Mouse (Mus musculus) CH12.LX (cell line): ENCODE results near the gene Uvrag. TPM values are rescaled to one million over a fixed set of nuclear protein-coding genes. Genes with fewer than 3 reads are reported as not detected.

Experiments used
- DNase-seq: peaks from one replicate; pipeline ENCODE4 v3.0.0-alpha.2; 2013; ENCODE audit errors: extremely low read depth
- H3K27ac ChIP-seq: 2 replicates; pipeline ENCODE4 v1.5.1; 2012; ENCODE audit warnings: low read depth, mild to moderate bottlenecking, control low read depth, moderate library complexity; ENCODE audit not compliant: insufficient read depth
- H3K27me3 ChIP-seq: replicated peaks from 2 replicates; pipeline ENCODE3; 2012; ENCODE audit warnings: inconsistent platforms
- H3K36me3 ChIP-seq, 2 experiments: replicated peaks in 1 of 2; 2 replicates each; pipeline versions ENCODE3 to v1.6.1; 2012; ENCODE audit warnings: inconsistent platforms in 1 of 2, low read length in 1 of 2, mild to moderate bottlenecking in 1 of 2, mixed read lengths in 1 of 2, moderate library complexity in 1 of 2; ENCODE audit not compliant: control insufficient read depth in 1 of 2, insufficient read depth in 1 of 2
- H3K4me1 ChIP-seq, 2 experiments: 2 replicates each; pipeline ENCODE4 v1.6.1; 2012; ENCODE audit warnings: inconsistent platforms in 1 of 2, moderate library complexity in 1 of 2; ENCODE audit not compliant: insufficient read depth in 2 of 2, control insufficient read depth in 1 of 2
- H3K4me2 ChIP-seq: 2 replicates; pipeline ENCODE4 v1.6.1; 2012; ENCODE audit warnings: low read depth, mild to moderate bottlenecking, control low read depth; ENCODE audit not compliant: poor library complexity, insufficient read depth, severe bottlenecking
- H3K4me3 ChIP-seq, 3 experiments: fragments of 150-350 bp in 1 of 3; sonication (generic) in 1 of 3; replicated peaks in 1 of 3; 2 replicates each; pipeline versions ENCODE3 to v1.5.1; 2011 to 2012; ENCODE audit warnings: low read depth in 2 of 3, low read length in 2 of 3, mild to moderate bottlenecking in 2 of 3, moderate library complexity in 2 of 3, control low read depth in 1 of 3, improper control_type of control experiment in 1 of 3, inconsistent platforms in 1 of 3, mixed read lengths in 1 of 3; ENCODE audit not compliant: poor library complexity in 1 of 3
- H3K79me2 ChIP-seq: replicated peaks from 2 replicates; pipeline ENCODE4 v1.6.1; 2012; ENCODE audit warnings: mild to moderate bottlenecking, moderate library complexity; ENCODE audit not compliant: control insufficient read depth, poor library complexity, insufficient read depth, severe bottlenecking; ENCODE audit errors: extremely low read depth
- H3K9ac ChIP-seq: 2 replicates; pipeline ENCODE4 v1.6.1; 2012; ENCODE audit warnings: low read depth, mild to moderate bottlenecking, control low read depth, moderate library complexity; ENCODE audit not compliant: insufficient read depth
- H3K9me3 ChIP-seq: replicated peaks from 2 replicates; pipeline ENCODE3; 2012; ENCODE audit warnings: low read length, inconsistent platforms, mixed read lengths
- BHLHE40 ChIP-seq: IDR thresholded peaks from 2 replicates; pipeline ENCODE4 v1.6.1; 2011; ENCODE audit warnings: mild to moderate bottlenecking, low read depth, low read length, improper control_type of control experiment
- CHD1 ChIP-seq: IDR thresholded peaks from 2 replicates; pipeline ENCODE4 v1.6.1; 2012; ENCODE audit warnings: low read depth, low read length, improper control_type of control experiment, inconsistent platforms
- CTCF ChIP-seq, 2 experiments: IDR thresholded peaks in 1 of 2; conservative IDR thresholded peaks in 1 of 2; 2 replicates each; pipeline ENCODE4 v1.5.1; 2011 to 2012; ENCODE audit warnings: low read depth in 2 of 2, low read length in 2 of 2, improper control_type of control experiment in 1 of 2, inconsistent platforms in 1 of 2, mild to moderate bottlenecking in 1 of 2, moderate library complexity in 1 of 2
- E2F4 ChIP-seq: IDR thresholded peaks from 2 replicates; pipeline ENCODE4 v1.6.1; 2011; ENCODE audit warnings: low read depth, low read length, improper control_type of control experiment; ENCODE audit not compliant: insufficient replicate concordance
- EP300 ChIP-seq: IDR thresholded peaks from 2 replicates; pipeline ENCODE4 v1.6.1; 2011; ENCODE audit warnings: low read length, improper control_type of control experiment
- ETS1 ChIP-seq: conservative IDR thresholded peaks from 2 replicates; pipeline ENCODE4 v1.6.1; 2012; ENCODE audit warnings: low read depth, mild to moderate bottlenecking, inconsistent platforms, low read length, improper control_type of control experiment, moderate library complexity
- HCFC1 ChIP-seq: IDR thresholded peaks from 2 replicates; pipeline ENCODE4 v1.6.1; 2012; ENCODE audit warnings: low read depth, mild to moderate bottlenecking, inconsistent platforms, low read length, improper control_type of control experiment
- JUND ChIP-seq: conservative IDR thresholded peaks from 2 replicates; pipeline ENCODE4 v1.6.1; 2011; ENCODE audit warnings: low read depth, low read length, improper control_type of control experiment
- MAFK ChIP-seq: IDR thresholded peaks from 2 replicates; pipeline ENCODE4 v1.6.1; 2011; ENCODE audit warnings: low read length, improper control_type of control experiment; ENCODE audit not compliant: insufficient replicate concordance
- MAX ChIP-seq: IDR thresholded peaks from 2 replicates; pipeline ENCODE4 v1.6.1; 2011; ENCODE audit warnings: low read length, improper control_type of control experiment
- MAZ ChIP-seq: IDR thresholded peaks from 2 replicates; pipeline ENCODE4 v1.6.1; 2012; ENCODE audit warnings: low read depth, mild to moderate bottlenecking, inconsistent platforms, low read length, improper control_type of control experiment, moderate library complexity
- MYC ChIP-seq: IDR thresholded peaks from 2 replicates; pipeline ENCODE4 v1.6.1; 2011; ENCODE audit warnings: low read depth, mild to moderate bottlenecking, improper control_type of control experiment, low read length
- NELFE ChIP-seq: IDR thresholded peaks from 2 replicates; pipeline ENCODE4 v1.6.1; 2011; ENCODE audit warnings: low read depth, low read length, improper control_type of control experiment
- NRF1 ChIP-seq: IDR thresholded peaks from 2 replicates; pipeline ENCODE4 v1.6.1; 2014; ENCODE audit warnings: low read depth, mild to moderate bottlenecking, inconsistent platforms, low read length, improper control_type of control experiment, moderate library complexity
- PAX5 ChIP-seq: IDR thresholded peaks from 2 replicates; pipeline ENCODE4 v1.6.1; 2012; ENCODE audit warnings: low read length, inconsistent platforms, mixed read lengths
- RAD21 ChIP-seq: IDR thresholded peaks from 2 replicates; pipeline ENCODE4 v1.6.1; 2011; ENCODE audit warnings: low read depth, mild to moderate bottlenecking, low read length, improper control_type of control experiment, moderate library complexity
- TBP ChIP-seq: conservative IDR thresholded peaks from 2 replicates; pipeline ENCODE4 v1.6.1; 2011; ENCODE audit warnings: low read depth, low read length, improper control_type of control experiment
- UBTF ChIP-seq: IDR thresholded peaks from 2 replicates; pipeline ENCODE4 v1.6.1; 2012; ENCODE audit warnings: low read depth, mild to moderate bottlenecking, inconsistent platforms, low read length, improper control_type of control experiment, moderate library complexity
- USF1 ChIP-seq: IDR thresholded peaks from 2 replicates; pipeline ENCODE4 v1.6.1; 2014; ENCODE audit warnings: low read depth, mild to moderate bottlenecking, inconsistent platforms, low read length, improper control_type of control experiment
- ZMIZ1 ChIP-seq: IDR thresholded peaks from 2 replicates; pipeline ENCODE4 v1.6.1; 2012; ENCODE audit warnings: low read depth, mild to moderate bottlenecking, inconsistent platforms, low read length, improper control_type of control experiment
- dilution Hi-C: fragments of 300-500 bp; cut with MboI; formaldehyde crosslinking; loops from 2 replicates; pipeline ENCODE4 v1.14.3; 2020; ENCODE audit warnings: low sequenced_read_pairs; ENCODE audit not compliant: extremely low pct_unique_long_range_greater_than_20kb, extremely low pct_ligation_motif_present
- in situ Hi-C: fragments of 300-500 bp; cut with MboI; formaldehyde crosslinking; loops from 3 replicates; pipeline ENCODE4 v1.14.3; 2019; ENCODE audit warnings: low sequenced_read_pairs, low pct_ligation_motif_present, low pct_unique_long_range_greater_than_20kb, mixed read lengths
- polyA plus RNA-seq: library from polyadenylated mRNA; unstranded; fragments of >175 nt; gene quantifications from 2 replicates; pipeline ENCODE4 v1.2.1, GENCODE M21; 2012; ENCODE audit warnings: low read depth; ENCODE audit not compliant: insufficient read length
- total RNA-seq, 2 experiments: library from RNA; depleted of rRNA; stranded (reverse); fragments of 300-350 nt in 1 of 2; fragments of >200 nt in 1 of 2; gene quantifications; 2 replicates each; pipeline ENCODE4 v1.2.3; 2012 to 2014

The Uvrag gene
- total and polyA plus RNA-seq, 3 experiments, result 20.6 to 47.4 (median 37.5) TPM

- H3K27ac ChIP-seq, result no peak overlapping the region
- no peaks in the 10 kb centered on the region for H3K9me3 ChIP-seq
- TF ChIP-seq E2F4, result no peak
- peaks cover 7 to 28% of the 10 kb centered on the region in 2 experiments for H3K4me1 ChIP-seq
- dilution Hi-C loops, result no loop called here
- H3K4me2 ChIP-seq, result no peak overlapping the region
- H3K4me3 ChIP-seq, result no peak overlapping the region
- no peaks in the 10 kb centered on the region for H3K79me2 ChIP-seq
- no peaks in the 10 kb centered on the region for H3K27me3 ChIP-seq
- H3K9ac ChIP-seq, result no peak overlapping the region
- H3K36me3 ChIP-seq, result no peaks in the 10 kb centered on the region
- no peak for DNase-seq
- in situ Hi-C loops, result no loop called here
Observed at GRCm38 (mm10) chr7:99158904-99159303, 18.0 kb upstream of the Uvrag start.

DNA sequence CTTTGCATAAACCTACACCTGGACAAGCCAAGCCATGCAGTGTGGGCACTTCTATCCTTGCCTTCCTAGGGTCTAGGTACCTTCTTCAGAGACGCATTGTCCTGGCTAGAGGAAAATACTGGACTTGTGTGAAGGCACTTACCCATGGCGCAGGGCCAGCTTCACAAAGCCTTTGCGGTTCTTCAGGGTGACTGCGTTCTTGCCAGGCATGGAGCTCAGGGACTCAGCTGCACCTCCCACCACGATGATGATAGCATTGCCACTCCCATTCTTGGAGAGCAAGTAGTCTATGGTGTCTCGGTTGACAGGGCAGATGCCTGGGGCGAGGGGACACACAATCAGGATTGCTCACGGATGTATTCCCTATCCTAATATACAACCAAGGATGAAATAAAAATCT, 17.1 kb upstream of the Uvrag start:
- Histone ChIP-seq H3K79me2 (no peaks in the 10 kb centered on the region), H3K9me3 (no peaks in the 10 kb centered on the region), H3K27me3 (no peaks in the 10 kb centered on the region), H3K4me3 (no peak overlapping the region), H3K4me1 (peaks cover 7 to 31% of the 10 kb centered on the region in 2 experiments), H3K4me2 (no peak overlapping the region), H3K9ac (no peak overlapping the region), H3K36me3 (no peaks in the 10 kb centered on the region), H3K27ac (no peak overlapping the region)
- in situ Hi-C loops (no loop called here), dilution Hi-C loops (no loop called here)
- TF ChIP-seq TBP (no peak), UBTF (no peak), MAX (no peak), NRF1 (no peak), ETS1 (no peak), MAZ (no peak), ZMIZ1 (no peak), CTCF (conservative IDR thresholded peaks at IDR 0.05 in 1 of 2, IDR thresholded peaks at IDR 0.05 in 1 of 2; ENCODE audit: low read depth in 2 of 2, low read length in 2 of 2) (no peak), E2F4 (no peak), EP300 (no peak), NELFE (no peak), MAFK (no peak), BHLHE40 (no peak), MYC (no peak), USF1 (no peak), JUND (no peak), HCFC1 (no peak), RAD21 (no peak), CHD1 (no peak), PAX5 (no peak)
- no peak for DNase-seq
